Mouse (Mus musculus) heart, postnatal 0 days (tissue): Measurements from ENCODE around the gene Lix1l. TPM values are rescaled to one million over a fixed set of nuclear protein-coding genes. Genes with fewer than 3 reads are reported as not detected.

Experiments used
- ATAC-seq: fragments of 200-750 bp; cut with Nextera tagmentation; 2 replicates; pipeline ENCODE4 v1.8.0; 2017; ENCODE audit warnings: low read depth, moderate number of reproducible peaks, moderate library complexity; ENCODE audit not compliant: insufficient read depth
- DNase-seq: peaks from one replicate; pipeline ENCODE4 v3.0.0-alpha.2; 2016; ENCODE audit warnings: low spot score
- H3K27ac ChIP-seq: fragments of 300-500 bp; sonication (generic); 2 replicates; pipeline ENCODE4 v1.5.1; 2014; ENCODE audit warnings: low read depth, mild to moderate bottlenecking
- H3K27me3 ChIP-seq: fragments of 300-500 bp; sonication (generic); 2 replicates; pipeline ENCODE4 v1.6.1; 2014; ENCODE audit warnings: low read length, mixed read lengths; ENCODE audit not compliant: control insufficient read depth, insufficient read depth
- H3K36me3 ChIP-seq: fragments of 300-500 bp; sonication (generic); replicated peaks from 2 replicates; pipeline ENCODE4 v1.6.1; 2014; ENCODE audit warnings: low read length, mixed read lengths; ENCODE audit not compliant: control insufficient read depth, insufficient read depth
- H3K4me1 ChIP-seq: fragments of 300-500 bp; sonication (generic); 2 replicates; pipeline ENCODE4 v1.6.1; 2014; ENCODE audit warnings: antibody characterized with exemption; ENCODE audit not compliant: control insufficient read depth, insufficient read depth
- H3K4me2 ChIP-seq: fragments of 300-500 bp; sonication (generic); 2 replicates; pipeline ENCODE4 v1.6.1; 2014; ENCODE audit warnings: low read depth, mild to moderate bottlenecking, low read length, moderate library complexity
- H3K4me3 ChIP-seq: fragments of 300-500 bp; sonication (generic); 2 replicates; pipeline ENCODE4 v1.5.1; 2014; ENCODE audit warnings: low read depth, low read length
- H3K9ac ChIP-seq: fragments of 300-500 bp; sonication (generic); replicated peaks from 2 replicates; pipeline ENCODE4 v1.6.1; 2014; ENCODE audit warnings: low read depth, low read length, mixed read lengths
- H3K9me3 ChIP-seq: fragments of 300-500 bp; sonication (generic); replicated peaks from 2 replicates; pipeline ENCODE4 v1.6.1; 2016; ENCODE audit warnings: low read length; ENCODE audit not compliant: control insufficient read depth
- CTCF ChIP-seq: IDR thresholded peaks from 2 replicates; pipeline ENCODE4 v1.5.1; 2016; ENCODE audit warnings: antibody characterized with exemption, control low read depth, low read depth
- EP300 ChIP-seq: IDR thresholded peaks from 2 replicates; pipeline ENCODE4 v1.6.1; 2016; ENCODE audit warnings: antibody characterized with exemption, low read depth
- WGBS: fragments of 180-500 bp; shearing (Covaris S2); extraction: QIAGEN DNeasy Blood & Tissue Kit; methylation state at CpG from one replicate; pipeline ENCODE4 v1.1.7; 2014; 5-methylcytosine and 5-hydroxymethylcytosine counted together
- polyA plus RNA-seq: library from polyadenylated mRNA; unstranded; fragments of >200 nt; fragmentation: Nextera tagmentation; extraction: Ambion mirVana; gene quantifications from 2 replicates; pipeline ENCODE4 v1.2.1, GENCODE M21; 2015
- total RNA-seq: library from RNA; depleted of rRNA; stranded (reverse); fragments of >200 nt; gene quantifications from 2 replicates; pipeline ENCODE4 v1.2.3, GENCODE M21; 2014; ENCODE audit warnings: low replicate concordance

Lix1l gene
- total and polyA plus RNA-seq, 2 experiments from 2014 or later, result 3.6 to 50.6 TPM

DNA sequence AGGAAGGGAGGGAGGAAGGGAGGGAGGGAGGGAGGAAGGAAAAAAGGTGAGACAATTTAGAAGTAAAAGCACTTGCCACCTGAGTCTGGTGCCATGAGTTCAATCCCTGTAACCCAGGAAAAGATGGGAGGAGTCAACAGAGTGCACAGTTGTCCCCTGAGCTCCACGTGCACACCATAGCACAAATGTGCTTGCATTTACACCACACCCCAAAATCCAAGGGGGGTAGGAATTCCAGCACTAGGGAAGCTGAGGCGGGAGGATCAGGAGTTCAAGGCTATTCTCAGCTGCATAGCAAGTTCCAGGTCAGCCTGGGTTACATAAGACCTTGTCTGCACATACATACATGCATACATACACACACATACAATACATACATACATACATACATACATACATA lies 29.6 kb upstream of the Lix1l start:
- Histone ChIP-seq H3K4me2 (peak overlapping the region; percentile 1; the same call in 1 of the 2 replicates), H3K4me3 (no peak overlapping the region), H3K36me3 (no peaks in the 10 kb centered on the region), H3K27ac (peak overlapping the region; percentile 74), H3K27me3 (no peaks in the 10 kb centered on the region), H3K9ac (no peak overlapping the region; the same call in 1 of the 2 replicates), H3K9me3 (no peaks in the 10 kb centered on the region), H3K4me1 (peaks cover 73% of the 10 kb centered on the region)
- TF ChIP-seq CTCF (no peak), EP300 (no peak)
- DNase-seq (no peak), ATAC-seq (no peak)
- WGBS, result 78% methylated on average over 2 of the region's 2 CpGs

DNA sequence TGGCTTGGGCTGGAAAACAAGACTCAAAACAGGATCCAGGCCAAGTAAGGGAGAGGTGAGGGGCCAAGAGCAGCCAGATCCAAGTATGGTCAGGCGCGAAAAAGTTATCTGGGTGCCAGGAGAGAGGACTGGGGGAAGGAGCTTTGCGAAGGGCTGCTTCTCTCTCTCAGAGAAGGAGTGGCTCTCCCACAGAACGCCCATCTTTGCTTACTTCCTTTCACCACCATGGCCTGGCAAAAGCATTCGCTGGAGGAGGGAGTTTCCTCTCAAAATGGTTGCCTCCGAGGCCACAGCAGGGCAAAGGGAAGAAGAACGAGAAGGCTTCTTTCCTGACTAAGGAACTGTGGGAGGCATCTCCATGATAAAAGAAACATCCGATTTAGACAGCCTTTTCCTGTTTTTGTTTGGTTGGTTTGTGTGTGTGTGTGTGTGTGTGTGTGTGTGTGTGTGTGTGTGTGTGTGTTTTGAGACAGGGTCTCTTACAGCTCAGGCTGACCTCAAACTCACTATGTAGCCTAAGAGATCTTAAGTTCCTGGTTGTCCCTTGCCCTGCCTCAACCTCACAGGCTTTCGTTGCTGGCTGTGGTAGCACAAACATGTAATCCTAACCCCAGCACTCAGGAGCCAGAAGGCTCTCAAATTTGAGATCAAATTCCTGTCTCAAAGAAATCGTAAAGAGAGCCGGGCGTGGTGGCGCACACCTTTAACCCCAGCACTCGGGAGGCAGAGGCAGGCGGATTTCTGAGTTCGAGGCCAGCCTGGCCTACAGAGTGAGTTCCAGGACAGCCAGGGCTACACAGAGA lies 28.9 kb upstream of the Lix1l start:
- Histone ChIP-seq H3K36me3 (no peaks in the 10 kb centered on the region), H3K4me3 (no peak overlapping the region), H3K27me3 (no peaks in the 10 kb centered on the region), H3K27ac (peak overlapping the region; percentile 74), H3K4me1 (peaks cover 73% of the 10 kb centered on the region), H3K9me3 (no peaks in the 10 kb centered on the region), H3K9ac (no peak overlapping the region; the same call in 1 of the 2 replicates), H3K4me2 (peak overlapping the region; percentile 1; the same call in 1 of the 2 replicates)
- TF ChIP-seq EP300, result peak; percentile 97
- no peak for TF ChIP-seq CTCF
- peak; percentile 86 for DNase-seq
- peak; percentile 31 for ATAC-seq
- 47% methylated on average over 15 of the region's 16 CpGs for WGBS

DNA sequence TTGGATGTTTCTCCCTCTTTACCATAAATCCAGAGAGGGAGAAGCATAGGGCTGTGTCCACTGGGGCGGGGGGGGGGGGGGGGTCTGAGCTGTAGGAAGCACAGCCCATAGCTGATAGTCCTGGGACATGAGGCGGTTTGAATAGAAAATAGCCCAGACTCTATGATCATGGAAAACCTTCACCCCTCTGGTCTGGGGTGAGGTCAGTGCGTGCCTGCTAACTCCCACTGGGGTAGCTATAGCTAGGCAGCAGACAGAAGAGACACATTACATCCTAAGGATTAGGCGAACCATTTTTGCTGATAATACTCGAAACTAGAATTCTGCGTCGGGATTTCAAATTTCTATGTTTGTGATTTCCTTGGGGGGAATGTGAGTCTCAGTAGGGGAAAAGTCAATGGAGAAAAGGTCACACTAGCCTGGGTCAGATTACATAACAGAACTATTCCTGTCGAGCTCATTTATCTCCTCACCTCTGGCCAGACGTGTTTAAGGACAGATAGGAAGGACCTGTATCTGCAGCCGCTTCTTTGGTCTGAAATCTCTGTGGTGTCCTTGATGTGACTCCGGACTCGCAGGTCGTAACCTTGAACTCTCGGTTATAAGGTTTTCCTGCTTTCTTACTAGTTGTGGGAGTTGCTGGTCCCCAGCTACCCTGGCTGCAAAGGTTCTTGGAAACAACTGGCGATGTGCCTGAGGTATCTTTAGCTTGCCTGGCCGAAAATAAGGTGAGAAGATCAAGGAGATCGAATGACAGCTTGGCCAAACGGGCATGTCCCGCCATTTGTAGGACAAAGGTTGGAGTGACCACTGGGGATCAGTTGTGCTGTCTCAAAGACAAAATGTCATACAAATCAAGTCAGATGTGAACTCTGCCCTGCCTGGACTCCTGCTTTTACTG lies 27.1 kb upstream of the Lix1l start:
- H3K4me2 ChIP-seq, result peak overlapping the region; percentile 16; the same call in 1 of the 2 replicates
- no peaks in the 10 kb centered on the region for H3K36me3 ChIP-seq
- DNase-seq (peak; percentile 74), ATAC-seq (no peak)
- WGBS, result 32% methylated on average over 18 of the region's 19 CpGs
- H3K9me3 ChIP-seq, result no peaks in the 10 kb centered on the region
- H3K27ac ChIP-seq, result peak overlapping the region; percentile 99
- H3K4me1 ChIP-seq, result peaks cover 84% of the 10 kb centered on the region
- no peak overlapping the region for H3K9ac ChIP-seq
- no peak overlapping the region for H3K4me3 ChIP-seq
- H3K27me3 ChIP-seq, result no peaks in the 10 kb centered on the region
- no peak for TF ChIP-seq CTCF
- TF ChIP-seq EP300, result peak; percentile 81; the same call in 1 of the 2 replicates

DNA sequence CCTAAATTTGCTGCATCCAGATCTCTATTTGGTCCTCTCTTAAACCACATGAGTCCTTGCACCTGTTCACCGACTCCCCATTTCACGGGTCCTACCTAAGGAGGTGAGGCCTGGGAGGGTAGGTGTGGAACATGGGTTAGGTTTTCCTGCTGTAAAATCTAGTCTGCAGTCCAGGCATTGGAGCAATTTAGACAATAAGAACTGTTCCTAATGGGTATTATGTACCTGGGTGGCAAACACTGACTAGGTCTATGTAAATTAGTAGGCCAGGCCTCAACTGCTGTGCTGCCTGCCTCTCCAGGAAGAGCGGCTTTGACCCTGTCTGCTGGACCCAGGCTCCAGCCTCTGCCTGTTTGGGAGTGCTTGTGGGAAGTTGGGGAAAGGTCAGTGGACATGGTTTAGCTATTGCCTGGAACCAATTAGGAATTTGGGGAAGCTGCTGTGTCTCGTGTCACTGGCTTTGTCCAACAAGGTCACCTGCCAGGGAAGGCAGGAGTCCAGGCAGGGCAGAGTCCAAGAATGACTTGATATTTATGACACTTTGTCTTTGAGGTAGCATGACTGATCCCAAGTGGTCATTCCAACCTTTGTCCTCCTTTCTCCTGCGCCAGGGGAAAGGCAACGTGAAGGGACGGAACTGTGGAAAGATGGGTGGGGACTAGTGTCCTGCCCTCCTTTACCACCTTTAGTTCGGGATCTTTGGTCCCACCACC lies 25.5 kb upstream of the Lix1l start:
- H3K36me3 ChIP-seq, result no peaks in the 10 kb centered on the region
- peak overlapping the region; percentile 44 for H3K9ac ChIP-seq
- H3K27me3 ChIP-seq, result no peaks in the 10 kb centered on the region
- ATAC-seq, result peak; percentile 9; the same call in 1 of the 2 replicates
- no peak overlapping the region for H3K4me3 ChIP-seq
- H3K9me3 ChIP-seq, result no peaks in the 10 kb centered on the region
- H3K27ac ChIP-seq, result peak overlapping the region; percentile 99
- no peak for TF ChIP-seq CTCF
- TF ChIP-seq EP300, result peak; percentile 95
- peaks cover 80% of the 10 kb centered on the region for H3K4me1 ChIP-seq
- peak overlapping the region; percentile 40 for H3K4me2 ChIP-seq
- 60% methylated on average over 8 of the region's 8 CpGs for WGBS
- DNase-seq, result peak; percentile 36
